Comparison of ENCODE assay signal across 17 mouse cellular contexts in the genomic region with DNA sequence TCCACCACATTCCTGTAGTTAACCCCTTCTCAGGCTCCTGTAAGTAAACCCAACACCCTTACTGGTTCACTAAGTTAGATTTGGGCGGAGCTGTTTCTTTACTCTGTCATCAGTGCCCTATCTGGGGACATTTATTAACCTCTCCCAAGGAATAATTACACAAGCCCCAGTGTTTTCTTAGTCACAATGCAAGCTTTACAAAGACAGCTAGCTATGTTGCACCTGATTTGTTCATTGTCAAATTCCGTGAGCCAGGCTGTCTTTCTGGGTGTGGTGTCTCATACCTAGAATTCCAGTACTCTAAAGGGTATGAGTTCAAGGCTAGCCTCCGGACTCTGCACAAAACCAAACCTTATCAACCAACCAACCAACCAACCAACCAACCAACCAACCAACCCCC.
"Had no signal": no experiment of that assay in that cellular context is flagged by ENCODE, and none has a peak within 500 bp of the region (broad histone marks: within the 10 kb centered on the region; RNA-seq: fewer than 3 reads in every experiment).

No protein-coding gene starts in this region.

- H3K4me2 ChIP-seq: lung, embryonic 14.5 days; midbrain, embryonic 11.5 days; midbrain, embryonic 13.5 days; midbrain, embryonic 15.5 days; neural tube, embryonic 12.5 days; stomach, embryonic 15.5 days had no signal

- DNase-seq: lung, adult 18-20 months; lung, embryonic 14.5 days; lung, postnatal 10 days; retina, postnatal 1 day; right cerebral cortex, adult 18-20 months; right cerebral cortex, postnatal 14 days; thymus, adult 2 months; thymus, postnatal 25 days; thymus, postnatal 4 days had no signal

- H3K27me3 ChIP-seq: megakaryocyte, embryonic 14.5 days; midbrain, embryonic 13.5 days; midbrain, embryonic 15.5 days; neural tube, embryonic 12.5 days; stomach, embryonic 15.5 days had no signal

- H3K36me3 ChIP-seq: midbrain, embryonic 13.5 days; midbrain, embryonic 15.5 days; neural tube, embryonic 12.5 days; stomach, embryonic 15.5 days had no signal

- H3K27ac ChIP-seq: macrophage; midbrain, embryonic 13.5 days; midbrain, embryonic 15.5 days; neural tube, embryonic 12.5 days; stomach, embryonic 15.5 days; stomach, postnatal 0 days had no signal

- ATAC-seq: midbrain, embryonic 13.5 days; midbrain, embryonic 15.5 days had no signal

- H3K4me1 ChIP-seq: megakaryocyte, embryonic 14.5 days; midbrain, embryonic 13.5 days; midbrain, embryonic 15.5 days; neural tube, embryonic 12.5 days; stomach, embryonic 15.5 days had no signal

- H3K9ac ChIP-seq: lung, embryonic 14.5 days; midbrain, embryonic 13.5 days; midbrain, embryonic 15.5 days; neural tube, embryonic 12.5 days; stomach, embryonic 15.5 days had no signal

- H3K4me3 ChIP-seq: megakaryocyte, embryonic 14.5 days; midbrain, embryonic 13.5 days; midbrain, embryonic 15.5 days; neural tube, embryonic 12.5 days; stomach, embryonic 15.5 days had no signal

- H3K9me3 ChIP-seq: midbrain, embryonic 13.5 days; midbrain, embryonic 15.5 days; neural tube, embryonic 12.5 days; stomach, embryonic 15.5 days had no signal
